Mouse (Mus musculus) kidney, postnatal 25 days (tissue): ENCODE results near the gene Rcc1l.

ENCODE experiments used
- DNase-seq, 2 experiments: peaks; one replicate each; pipeline ENCODE4 v3.0.0; 2021; ENCODE audit warnings: mixed read lengths in 2 of 2

Rcc1l gene

GRCm38 (mm10) chr5:134176169-134176881 lies at the start of gene Rcc1l:
Rcc1l (minus strand) TSS chr5:134176774.
- DNase-seq, result peak; percentile 91 to 92

- peak in 1 of 2 experiments; percentile 59 for DNase-seq
Measured at GRCm38 (mm10) chr5:134225110-134225901, 48.7 kb upstream of the Rcc1l start.

GRCm38 (mm10) chr5:134221708-134222150 lies 45.2 kb upstream of the Rcc1l start:
- DNase-seq, result no peak

GRCm38 (mm10) chr5:134221278-134221677 lies 44.7 kb upstream of the Rcc1l start:
- DNase-seq, result no peak

GRCm38 (mm10) chr5:134217900-134218299 lies 41.3 kb upstream of the Rcc1l start:
- DNase-seq, result no peak

- peak in 1 of 2 experiments; percentile 49 for DNase-seq
Measured at GRCm38 (mm10) chr5:134214021-134214806, 37.6 kb upstream of the Rcc1l start.

GRCm38 (mm10) chr5:134209931-134210554 lies 33.5 kb upstream of the Rcc1l start:
- peak; percentile 62 to 84 for DNase-seq

GRCm38 (mm10) chr5:134206721-134207120 lies 30.1 kb upstream of the Rcc1l start:
- DNase-seq, result no peak

GRCm38 (mm10) chr5:134193664-134194063 lies 17.1 kb upstream of the Rcc1l start:
- no peak for DNase-seq

GRCm38 (mm10) chr5:134188571-134188970 lies 12.0 kb upstream of the Rcc1l start:
- DNase-seq, result no peak

GRCm38 (mm10) chr5:134186961-134187731 lies 10.6 kb upstream of the Rcc1l start:
- DNase-seq, result peak; percentile 56 to 75

- no peak for DNase-seq
Measured at GRCm38 (mm10) chr5:134186059-134186458, 9.5 kb upstream of the Rcc1l start.

- peak; percentile 99 for DNase-seq
Measured at GRCm38 (mm10) chr5:134183880-134184808, 7.6 kb upstream of the Rcc1l start, which contains the start of gene Gtf2ird2. Gtf2ird2 (plus strand) TSS chr5:134184019.

GRCm38 (mm10) chr5:134183162-134183561 lies 6.6 kb upstream of the Rcc1l start:
- DNase-seq, result no peak

- peak; percentile 19 to 72 for DNase-seq
Measured at GRCm38 (mm10) chr5:134182735-134183134, 6.2 kb upstream of the Rcc1l start.

GRCm38 (mm10) chr5:134182172-134182571 lies 5.6 kb upstream of the Rcc1l start:
- DNase-seq, result no peak

GRCm38 (mm10) chr5:134179871-134180270 lies 3.3 kb upstream of the Rcc1l start:
- DNase-seq, result peak; percentile 78 to 93

GRCm38 (mm10) chr5:134178536-134178935 lies 2.0 kb upstream of the Rcc1l start:
- DNase-seq, result no peak

- DNase-seq, result no peak
Measured at GRCm38 (mm10) chr5:134175696-134176095, 878 bp downstream of the Rcc1l start.

GRCm38 (mm10) chr5:134173206-134173605 lies 3.4 kb downstream of the Rcc1l start:
- peak in 1 of 2 experiments; percentile 18 for DNase-seq
